Mouse (Mus musculus): ENCODE results near the gene Gm32742. TPM values are rescaled to one million over a fixed set of nuclear protein-coding genes. Genes with fewer than 3 reads are reported as not detected.

Gm32742 gene
- polyA plus RNA-seq (2014; fragmentation: Illumina TruSeq; extraction: RNeasy Lipid Tissue Mini Kit (QIAGEN cat#74804); ENCODE audit: low read depth, low replicate concordance): not detected

DNA sequence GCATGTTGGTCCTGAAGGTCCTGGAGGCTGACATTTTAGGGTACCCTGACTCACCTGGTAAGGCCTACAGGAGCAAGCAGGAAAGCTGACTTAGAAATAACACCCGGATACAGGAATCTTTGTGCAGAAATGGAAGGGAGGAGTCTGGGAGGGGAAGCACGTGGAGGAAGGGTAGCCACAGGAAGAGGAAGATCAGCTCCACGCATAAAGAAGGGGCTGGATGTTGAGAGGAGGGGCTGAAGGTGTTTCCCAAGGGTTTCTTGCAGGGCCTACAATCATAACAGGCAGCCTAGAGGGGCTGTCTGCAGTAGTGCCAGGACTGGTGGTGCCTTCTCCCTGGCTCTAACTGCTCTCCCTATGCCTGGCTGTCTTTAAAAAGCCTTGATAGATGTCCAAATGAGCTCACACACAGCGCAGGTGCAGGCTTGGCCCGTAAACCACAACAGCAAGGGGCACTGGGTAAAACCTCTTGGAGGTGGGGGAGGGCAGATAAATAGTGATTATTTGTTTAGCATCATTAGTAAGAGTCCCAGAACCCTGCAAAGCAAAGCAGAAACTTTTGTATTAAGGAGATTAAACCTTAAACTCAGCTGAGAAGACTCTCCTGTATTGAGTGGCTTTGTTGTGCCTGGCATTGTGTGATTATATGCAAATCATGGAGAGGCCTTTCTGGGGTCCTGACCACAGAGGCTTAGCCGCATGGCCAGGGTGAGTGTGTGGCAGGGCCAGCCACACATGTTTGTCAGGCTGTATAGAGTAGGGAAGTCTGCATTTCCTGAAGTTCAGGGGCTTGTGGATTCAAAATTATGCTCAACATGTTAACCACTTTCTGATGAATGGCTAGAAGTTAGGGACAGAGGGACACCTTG is at the start of gene Gm32742:
Gene Gm32742 (minus strand): TSS at position 206 of the 869 bp plus-strand sequence.

GRCm38 (mm10) chr9:51213023-51213728 is 47.9 kb upstream of the Gm32742 start, which contains the start of gene Pou2af1:
TSS of gene Pou2af1 (plus strand) at chr9:51213708.

DNA sequence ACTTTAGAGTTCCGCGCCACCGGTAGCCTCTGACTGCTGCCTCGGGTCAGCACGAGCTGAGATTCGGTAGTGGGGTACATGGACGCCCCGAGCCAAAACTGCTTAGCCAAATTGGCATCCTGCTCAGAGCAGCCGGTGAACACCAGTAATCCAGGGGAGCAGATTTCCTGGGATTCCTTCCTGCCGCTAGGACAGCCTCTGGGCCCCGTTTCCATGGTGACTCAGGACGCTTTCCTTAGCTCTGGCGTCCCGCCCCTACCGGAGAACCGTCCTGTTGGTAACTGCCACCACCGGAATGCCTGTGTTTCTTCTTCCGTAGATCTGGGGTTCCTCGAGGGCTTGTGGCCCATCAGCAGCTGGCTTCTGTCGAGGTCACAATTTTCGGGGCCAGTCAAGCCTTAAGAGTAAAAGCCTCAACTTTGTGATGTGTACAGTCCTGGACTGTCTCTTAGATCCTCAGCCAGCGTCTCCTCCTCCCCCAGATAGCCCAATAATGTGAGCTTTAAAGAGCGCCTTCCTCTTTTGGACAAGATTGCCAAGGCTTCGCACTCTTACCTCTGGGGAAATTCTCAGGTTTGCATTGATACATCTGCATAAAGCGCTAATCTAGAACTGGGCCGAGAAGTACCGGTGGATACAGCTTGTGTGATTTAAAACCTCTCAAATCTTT is 63.4 kb downstream of the Gm32742 start, which contains the start of gene 4833427G06Rik:
Gene 4833427G06Rik (minus strand): TSS at position 323 of the 670 bp plus-strand sequence.

Other genes with a start within 250 kb of the Gm32742 start
- 28.5 TPM for gene Sik2, start 156.4 kb downstream of the Gm32742 start, polyA plus RNA-seq (2014; fragmentation: Illumina TruSeq; extraction: RNeasy Lipid Tissue Mini Kit (QIAGEN cat#74804); ENCODE audit: low read depth, low replicate concordance)
- gene Btg4, start 104.6 kb downstream of the Gm32742 start, polyA plus RNA-seq (2014; fragmentation: Illumina TruSeq; extraction: RNeasy Lipid Tissue Mini Kit (QIAGEN cat#74804); ENCODE audit: low read depth, low replicate concordance): 50.0 TPM
- 0.94 TPM for gene Layn, start 88.4 kb downstream of the Gm32742 start, polyA plus RNA-seq (2014; fragmentation: Illumina TruSeq; extraction: RNeasy Lipid Tissue Mini Kit (QIAGEN cat#74804); ENCODE audit: low read depth, low replicate concordance)
- 206 TPM for gene 4833427G06Rik, start 63.4 kb downstream of the Gm32742 start, polyA plus RNA-seq (2014; fragmentation: Illumina TruSeq; extraction: RNeasy Lipid Tissue Mini Kit (QIAGEN cat#74804); ENCODE audit: low read depth, low replicate concordance)
- 0.76 TPM for gene Pou2af1, start 48.2 kb upstream of the Gm32742 start, polyA plus RNA-seq (2014; fragmentation: Illumina TruSeq; extraction: RNeasy Lipid Tissue Mini Kit (QIAGEN cat#74804); ENCODE audit: low read depth, low replicate concordance)
- 4.6 TPM for gene Colca2, start 113.1 kb upstream of the Gm32742 start, polyA plus RNA-seq (2014; fragmentation: Illumina TruSeq; extraction: RNeasy Lipid Tissue Mini Kit (QIAGEN cat#74804); ENCODE audit: low read depth, low replicate concordance)
- gene 1810046K07Rik, start 163.4 kb upstream of the Gm32742 start, polyA plus RNA-seq (2014; fragmentation: Illumina TruSeq; extraction: RNeasy Lipid Tissue Mini Kit (QIAGEN cat#74804); ENCODE audit: low read depth, low replicate concordance): 0.48 TPM

Data from testis, adult 10 weeks (tissue).